Mouse (Mus musculus) intestine, embryonic 14.5 days (tissue): ENCODE measurements around the gene Scrn1. TPM values are rescaled to one million over a fixed set of nuclear protein-coding genes. Genes with fewer than 3 reads are reported as not detected.

Experiments used
- ATAC-seq: fragments of 200-750 bp; cut with Nextera tagmentation; replicated peaks from 2 replicates; pipeline ENCODE4 v1.8.0; 2017; ENCODE audit warnings: low read depth, moderate number of reproducible peaks, moderate TSS enrichment, moderate library complexity; ENCODE audit not compliant: low FRiP score, low TSS enrichment
- DNase-seq: peaks from one replicate; pipeline ENCODE4 v3.0.0-alpha.2; 2018; ENCODE audit warnings: low spot score
- H3K27ac ChIP-seq: fragments of 300-500 bp; sonication (generic); 2 replicates; pipeline ENCODE4 v1.5.1; 2014; ENCODE audit warnings: low read depth, mild to moderate bottlenecking, control low read depth
- H3K27me3 ChIP-seq: fragments of 300-500 bp; sonication (generic); replicated peaks from 2 replicates; pipeline ENCODE4 v1.6.1; 2014; ENCODE audit warnings: low read length, control low read depth; ENCODE audit not compliant: control insufficient read depth, insufficient read depth
- H3K36me3 ChIP-seq: fragments of 300-500 bp; sonication (generic); 2 replicates; pipeline ENCODE4 v1.6.1; 2014; ENCODE audit warnings: low read length, control low read depth; ENCODE audit not compliant: control insufficient read depth, insufficient read depth
- H3K4me1 ChIP-seq: fragments of 300-500 bp; sonication (generic); replicated peaks from 2 replicates; pipeline ENCODE4 v1.6.1; 2014; ENCODE audit warnings: low read length, control low read depth, mixed read lengths; ENCODE audit not compliant: control insufficient read depth, insufficient read depth
- H3K4me2 ChIP-seq: fragments of 300-500 bp; sonication (generic); 2 replicates; pipeline ENCODE4 v1.6.1; 2014; ENCODE audit warnings: low read length
- H3K4me3 ChIP-seq: fragments of 300-500 bp; sonication (generic); 2 replicates; pipeline ENCODE4 v1.5.1; 2014; ENCODE audit warnings: low read depth, low read length, control low read depth, mixed read lengths
- H3K9ac ChIP-seq: fragments of 300-500 bp; sonication (generic); 2 replicates; pipeline ENCODE4 v1.6.1; 2014; ENCODE audit warnings: mild to moderate bottlenecking, low read length
- H3K9me3 ChIP-seq: fragments of 300-500 bp; sonication (generic); 2 replicates; pipeline ENCODE4 v1.6.1; 2016; ENCODE audit warnings: low read length, control low read depth; ENCODE audit not compliant: control insufficient read depth
- WGBS: fragments of 180-500 bp; shearing (Covaris S2); extraction: QIAGEN DNeasy Blood & Tissue Kit; methylation state at CpG from one replicate; pipeline ENCODE4 v1.1.7; 2014; 5-methylcytosine and 5-hydroxymethylcytosine counted together
- polyA plus RNA-seq: library from polyadenylated mRNA; unstranded; fragments of >200 nt; fragmentation: Nextera tagmentation; extraction: Ambion mirVana; gene quantifications from 2 replicates; pipeline ENCODE4 v1.2.1, GENCODE M21; 2014

Gene Scrn1
- polyA plus RNA-seq, 1 experiment from 2014 or later, result 9.5 TPM

- no peaks in the 10 kb centered on the region for H3K4me1 ChIP-seq
- no peaks in the 10 kb centered on the region for H3K27me3 ChIP-seq
- no peak overlapping the region for H3K9ac ChIP-seq
- H3K9me3 ChIP-seq, result no peaks in the 10 kb centered on the region
- H3K27ac ChIP-seq, result no peak overlapping the region
- no peaks in the 10 kb centered on the region for H3K36me3 ChIP-seq
- ATAC-seq (no peak), DNase-seq (no peak)
- 83% methylated on average over 2 of the region's 2 CpGs for WGBS
- no peak overlapping the region for H3K4me3 ChIP-seq
- no peak overlapping the region for H3K4me2 ChIP-seq
Observed at GRCm38 (mm10) chr6:54530182-54530581, 36.1 kb downstream of the Scrn1 start.

GRCm38 (mm10) chr6:54528666-54529065 lies 37.6 kb downstream of the Scrn1 start:
- Histone ChIP-seq H3K27me3 (no peaks in the 10 kb centered on the region), H3K4me2 (no peak overlapping the region), H3K36me3 (no peaks in the 10 kb centered on the region), H3K9me3 (no peaks in the 10 kb centered on the region), H3K9ac (no peak overlapping the region), H3K4me3 (no peak overlapping the region), H3K4me1 (no peaks in the 10 kb centered on the region), H3K27ac (no peak overlapping the region)
- no peak for DNase-seq
- no peak for ATAC-seq
- 88% methylated on average over 8 of the region's 8 CpGs for WGBS

GRCm38 (mm10) chr6:54518758-54519157 lies 47.5 kb downstream of the Scrn1 start:
- no peak overlapping the region for H3K4me3 ChIP-seq
- no peaks in the 10 kb centered on the region for H3K4me1 ChIP-seq
- no peaks in the 10 kb centered on the region for H3K36me3 ChIP-seq
- H3K27me3 ChIP-seq, result no peaks in the 10 kb centered on the region
- no peaks in the 10 kb centered on the region for H3K9me3 ChIP-seq
- no peak overlapping the region for H3K27ac ChIP-seq
- ATAC-seq (no peak), DNase-seq (no peak)
- no peak overlapping the region for H3K9ac ChIP-seq
- WGBS, result 54% methylated on average over 5 of the region's 5 CpGs
- H3K4me2 ChIP-seq, result no peak overlapping the region

- ATAC-seq (no peak), DNase-seq (no peak)
- no peaks in the 10 kb centered on the region for H3K27me3 ChIP-seq
- no peak overlapping the region for H3K9ac ChIP-seq
- no peaks in the 10 kb centered on the region for H3K36me3 ChIP-seq
- no peak overlapping the region for H3K27ac ChIP-seq
- no peaks in the 10 kb centered on the region for H3K4me1 ChIP-seq
- no peak overlapping the region for H3K4me3 ChIP-seq
- 89% methylated on average over 2 of the region's 2 CpGs for WGBS
- H3K9me3 ChIP-seq, result no peaks in the 10 kb centered on the region
- H3K4me2 ChIP-seq, result no peak overlapping the region
Observed at GRCm38 (mm10) chr6:54516512-54517134, 49.7 kb downstream of the Scrn1 start.

- Histone ChIP-seq H3K4me1 (peaks cover 4% of the 10 kb centered on the region; the same call in 1 of the 2 replicates), H3K4me3 (no peak overlapping the region), H3K36me3 (no peaks in the 10 kb centered on the region), H3K27me3 (no peaks in the 10 kb centered on the region), H3K4me2 (no peak overlapping the region), H3K9ac (no peak overlapping the region), H3K27ac (no peak overlapping the region), H3K9me3 (no peaks in the 10 kb centered on the region)
- DNase-seq (no peak), ATAC-seq (no peak)
- WGBS, result 74% methylated on average over 2 of the region's 2 CpGs
Observed at GRCm38 (mm10) chr6:54512256-54512655, 54.0 kb downstream of the Scrn1 start.

- no peak for DNase-seq
- Histone ChIP-seq H3K9ac (no peak overlapping the region), H3K4me2 (no peak overlapping the region), H3K9me3 (no peaks in the 10 kb centered on the region), H3K36me3 (no peaks in the 10 kb centered on the region), H3K4me3 (no peak overlapping the region), H3K27me3 (no peaks in the 10 kb centered on the region), H3K4me1 (peaks cover 4% of the 10 kb centered on the region; the same call in 1 of the 2 replicates), H3K27ac (no peak overlapping the region)
- ATAC-seq, result no peak
- 88% methylated on average over 13 of the region's 13 CpGs for WGBS
Observed at GRCm38 (mm10) chr6:54509264-54509663, 57.0 kb downstream of the Scrn1 start.

GRCm38 (mm10) chr6:54508256-54508793 lies 58.0 kb downstream of the Scrn1 start:
- Histone ChIP-seq H3K27me3 (no peaks in the 10 kb centered on the region), H3K9me3 (no peaks in the 10 kb centered on the region), H3K4me3 (no peak overlapping the region), H3K4me2 (no peak overlapping the region), H3K27ac (no peak overlapping the region), H3K36me3 (no peaks in the 10 kb centered on the region), H3K9ac (no peak overlapping the region), H3K4me1 (peaks cover 4% of the 10 kb centered on the region; the same call in 1 of the 2 replicates)
- DNase-seq (no peak), ATAC-seq (no peak)
- WGBS, result 58% methylated on average over 6 of the region's 6 CpGs

- H3K9ac ChIP-seq, result no peak overlapping the region
- peaks cover 4% of the 10 kb centered on the region; the same call in 1 of the 2 replicates for H3K4me1 ChIP-seq
- no peak overlapping the region for H3K27ac ChIP-seq
- no peak for DNase-seq
- H3K27me3 ChIP-seq, result no peaks in the 10 kb centered on the region
- H3K4me3 ChIP-seq, result no peak overlapping the region
- no peaks in the 10 kb centered on the region for H3K36me3 ChIP-seq
- WGBS, result 68% methylated on average over 5 of the region's 5 CpGs
- no peak for ATAC-seq
- no peaks in the 10 kb centered on the region for H3K9me3 ChIP-seq
- no peak overlapping the region for H3K4me2 ChIP-seq
Observed at GRCm38 (mm10) chr6:54507808-54508207, 58.5 kb downstream of the Scrn1 start.

GRCm38 (mm10) chr6:54507002-54507401 lies 59.3 kb downstream of the Scrn1 start:
- ATAC-seq, result 0 out of 2 replicates have a peak, but pooled peaks have one; percentile 51
- no peak overlapping the region for H3K4me3 ChIP-seq

More at GRCm38 (mm10) chr6:54507002-54507401, 59.3 kb downstream of the Scrn1 start:
- H3K27ac ChIP-seq, result no peak overlapping the region
- H3K4me2 ChIP-seq, result no peak overlapping the region
- H3K36me3 ChIP-seq, result no peaks in the 10 kb centered on the region
- 38% methylated on average over 8 of the region's 8 CpGs for WGBS
- no peak overlapping the region for H3K9ac ChIP-seq
- H3K27me3 ChIP-seq, result no peaks in the 10 kb centered on the region
- no peaks in the 10 kb centered on the region for H3K9me3 ChIP-seq
- peaks cover 4% of the 10 kb centered on the region; the same call in 1 of the 2 replicates for H3K4me1 ChIP-seq
- peak; percentile 62 for DNase-seq
